Mouse (Mus musculus) E14TG2a.4 (cell line): ENCODE data around the gene Ppa1.
A peak's percentile ranks its signal among the peaks of the same experiment; 100 is the strongest.
"Not testable (repeated sequence)": the region's sequence is repeated elsewhere in the genome, so short reads cannot be mapped to it uniquely, and the experiment has no call there.

Source experiments
- H3K27me3 ChIP-seq: 2 replicates; pipeline ENCODE4 v1.6.1; 2014; ENCODE audit warnings: low read length, control low read depth; ENCODE audit not compliant: insufficient read depth
- H3K36me3 ChIP-seq: 2 replicates; pipeline ENCODE4 v1.6.1; 2014; ENCODE audit warnings: low read length, control low read depth; ENCODE audit not compliant: insufficient read depth
- H3K4me1 ChIP-seq: replicated peaks from 2 replicates; pipeline ENCODE4 v1.6.1; 2014; ENCODE audit warnings: low read depth, low read length, control low read depth
- H3K4me3 ChIP-seq: replicated peaks from 2 replicates; pipeline ENCODE4 v1.5.1; 2014; ENCODE audit warnings: mild to moderate bottlenecking, low read length
- H3K9me3 ChIP-seq: 2 replicates; pipeline ENCODE4 v1.6.1; 2014; ENCODE audit warnings: low read length, control low read depth
- CTCF ChIP-seq: conservative IDR thresholded peaks from 2 replicates; pipeline ENCODE4 v1.5.1; 2014; ENCODE audit warnings: low read length
- NANOG ChIP-seq: IDR thresholded peaks from 2 replicates; pipeline ENCODE4 v1.6.1; 2014; ENCODE audit warnings: borderline replicate concordance, low read length, mixed read lengths
- POU5F1 ChIP-seq: IDR thresholded peaks from 2 replicates; pipeline ENCODE4 v1.6.1; 2014; ENCODE audit warnings: low read length, borderline replicate concordance

Gene Ppa1

DNA sequence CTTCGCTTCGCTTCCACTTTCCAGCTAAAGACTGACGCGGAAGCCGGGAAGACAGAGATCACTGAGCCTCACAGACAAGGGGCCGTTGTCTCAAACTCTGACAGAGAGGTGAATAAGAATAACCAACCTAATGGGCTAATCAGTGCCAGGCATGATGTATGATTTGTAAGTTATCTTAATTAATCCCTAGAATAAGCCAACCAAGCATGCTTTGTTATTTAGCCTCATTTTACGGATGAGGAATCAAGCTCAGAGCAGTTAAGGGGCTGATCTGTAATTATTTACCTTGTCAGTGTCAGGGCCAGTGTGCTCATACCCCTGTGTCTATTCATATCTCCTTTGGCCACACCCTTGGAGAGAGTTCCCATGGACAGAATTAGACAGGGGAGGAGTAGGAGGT lies 34.0 kb upstream of the Ppa1 start:
- no peak for TF ChIP-seq CTCF
- TF ChIP-seq NANOG, result no peak
- no peak for TF ChIP-seq POU5F1
- Histone ChIP-seq H3K4me3 (peak overlapping the region; percentile 39), H3K9me3 (0 out of 2 replicates have a peak, but pooled peaks cover 5% of the 10 kb centered on the region), H3K27me3 (peaks cover 19% of the 10 kb centered on the region), H3K36me3 (no peaks in the 10 kb centered on the region), H3K4me1 (peaks cover 8% of the 10 kb centered on the region)

DNA sequence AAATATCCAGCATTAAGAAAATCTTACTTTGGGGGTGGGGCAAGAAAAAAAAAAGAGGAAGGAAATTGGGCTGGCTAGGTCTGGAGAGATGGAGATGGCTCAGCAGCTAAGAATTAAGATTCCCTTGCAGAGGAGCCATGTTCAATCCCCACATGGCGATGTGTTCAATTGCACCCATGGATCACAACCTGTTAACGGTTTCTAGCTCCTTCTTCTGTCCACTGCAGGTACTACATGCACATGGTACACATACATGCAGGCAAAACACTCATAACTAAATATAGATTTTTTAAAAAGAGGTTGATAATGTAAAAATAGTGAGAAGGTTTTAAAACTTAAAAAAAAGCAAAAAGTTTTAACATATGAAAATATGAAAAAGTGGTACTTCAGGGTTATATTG lies 29.8 kb upstream of the Ppa1 start:
- H3K36me3 ChIP-seq, result no peaks in the 10 kb centered on the region
- H3K27me3 ChIP-seq, result peaks cover 18% of the 10 kb centered on the region
- H3K4me1 ChIP-seq, result peaks cover 7% of the 10 kb centered on the region
- H3K4me3 ChIP-seq, result no peak overlapping the region
- TF ChIP-seq POU5F1 (no peak), CTCF (peak; percentile 66)
- 0 out of 2 replicates have a peak, but pooled peaks cover 5% of the 10 kb centered on the region for H3K9me3 ChIP-seq

DNA sequence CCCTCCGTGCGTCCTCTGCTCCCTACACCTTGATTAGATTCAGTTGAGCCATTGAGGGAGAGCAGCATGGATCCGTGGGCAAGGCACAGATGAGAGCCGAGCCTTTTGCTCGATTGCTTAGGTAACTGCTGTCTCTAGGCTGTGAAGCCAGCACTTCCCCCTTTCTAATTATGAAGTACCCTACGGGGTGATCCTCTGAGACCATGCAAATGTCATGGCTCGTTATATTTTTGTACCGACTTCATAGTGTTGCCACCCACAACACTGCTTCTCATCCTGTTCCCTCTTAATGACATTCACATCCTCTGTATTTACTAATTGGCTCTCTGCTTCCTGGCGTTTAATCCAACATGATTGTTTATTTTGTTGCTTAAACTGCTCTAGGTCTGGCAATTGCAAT lies 26.7 kb upstream of the Ppa1 start:
- TF ChIP-seq POU5F1 (no peak), NANOG (no peak), CTCF (no peak)
- Histone ChIP-seq H3K36me3 (no peaks in the 10 kb centered on the region), H3K4me1 (peaks cover 22% of the 10 kb centered on the region), H3K27me3 (peaks cover 28% of the 10 kb centered on the region), H3K9me3 (0 out of 2 replicates have a peak, but pooled peaks cover 5% of the 10 kb centered on the region), H3K4me3 (no peak overlapping the region)

DNA sequence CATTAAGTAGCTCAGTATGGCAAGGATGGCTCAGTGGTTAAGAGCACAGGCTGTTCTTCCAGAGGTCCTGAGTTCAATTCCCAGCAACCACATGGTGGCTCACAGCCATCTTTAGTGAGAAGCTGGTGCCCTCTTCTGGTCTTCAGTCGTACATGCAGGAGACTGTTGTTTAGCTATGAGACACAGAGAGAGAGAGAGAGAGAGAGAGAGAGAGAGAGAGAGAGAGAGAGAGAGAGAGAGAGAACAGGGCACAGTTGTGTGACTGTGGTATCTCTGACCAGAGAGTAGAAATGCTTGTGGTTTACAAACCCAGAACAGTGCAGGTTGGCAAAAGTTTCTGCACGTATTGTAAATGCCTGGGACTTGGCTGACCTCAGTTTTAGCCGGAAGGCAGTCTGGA lies 24.5 kb upstream of the Ppa1 start:
- peaks cover 33% of the 10 kb centered on the region for H3K4me1 ChIP-seq
- H3K36me3 ChIP-seq, H3K9me3 ChIP-seq, H3K4me3 ChIP-seq: not testable (repeated sequence)
- TF ChIP-seq CTCF, result peak; percentile 17; the same call in 1 of the 2 replicates
- peaks cover 49% of the 10 kb centered on the region for H3K27me3 ChIP-seq

DNA sequence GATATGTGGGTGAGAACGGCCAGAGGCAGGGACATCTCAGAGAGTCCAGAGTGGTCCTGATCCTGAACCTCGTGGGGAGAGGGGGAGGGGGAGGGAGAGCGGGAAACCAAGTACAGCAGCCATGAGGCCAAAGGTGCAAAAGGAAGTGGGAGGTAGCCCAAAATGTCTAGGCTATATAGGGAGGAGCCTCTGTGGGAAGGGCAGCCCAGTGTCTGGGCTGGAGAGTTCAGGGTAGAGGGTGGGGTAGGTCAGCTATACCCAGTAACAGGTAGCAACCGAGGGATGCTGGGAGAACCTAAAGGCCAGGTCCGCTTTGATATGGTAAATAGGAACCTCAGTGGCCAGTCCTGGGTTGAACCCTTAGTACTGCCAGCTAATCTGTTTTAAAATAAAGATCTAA lies 23.6 kb upstream of the Ppa1 start:
- H3K4me3 ChIP-seq, result peak overlapping the region; percentile 74; the same call in 1 of the 2 replicates
- H3K4me1 ChIP-seq, result peaks cover 33% of the 10 kb centered on the region
- no peaks in the 10 kb centered on the region for H3K9me3 ChIP-seq
- peaks cover 55% of the 10 kb centered on the region for H3K27me3 ChIP-seq
- TF ChIP-seq CTCF (no peak), NANOG (no peak), POU5F1 (no peak)
- H3K36me3 ChIP-seq, result no peaks in the 10 kb centered on the region

DNA sequence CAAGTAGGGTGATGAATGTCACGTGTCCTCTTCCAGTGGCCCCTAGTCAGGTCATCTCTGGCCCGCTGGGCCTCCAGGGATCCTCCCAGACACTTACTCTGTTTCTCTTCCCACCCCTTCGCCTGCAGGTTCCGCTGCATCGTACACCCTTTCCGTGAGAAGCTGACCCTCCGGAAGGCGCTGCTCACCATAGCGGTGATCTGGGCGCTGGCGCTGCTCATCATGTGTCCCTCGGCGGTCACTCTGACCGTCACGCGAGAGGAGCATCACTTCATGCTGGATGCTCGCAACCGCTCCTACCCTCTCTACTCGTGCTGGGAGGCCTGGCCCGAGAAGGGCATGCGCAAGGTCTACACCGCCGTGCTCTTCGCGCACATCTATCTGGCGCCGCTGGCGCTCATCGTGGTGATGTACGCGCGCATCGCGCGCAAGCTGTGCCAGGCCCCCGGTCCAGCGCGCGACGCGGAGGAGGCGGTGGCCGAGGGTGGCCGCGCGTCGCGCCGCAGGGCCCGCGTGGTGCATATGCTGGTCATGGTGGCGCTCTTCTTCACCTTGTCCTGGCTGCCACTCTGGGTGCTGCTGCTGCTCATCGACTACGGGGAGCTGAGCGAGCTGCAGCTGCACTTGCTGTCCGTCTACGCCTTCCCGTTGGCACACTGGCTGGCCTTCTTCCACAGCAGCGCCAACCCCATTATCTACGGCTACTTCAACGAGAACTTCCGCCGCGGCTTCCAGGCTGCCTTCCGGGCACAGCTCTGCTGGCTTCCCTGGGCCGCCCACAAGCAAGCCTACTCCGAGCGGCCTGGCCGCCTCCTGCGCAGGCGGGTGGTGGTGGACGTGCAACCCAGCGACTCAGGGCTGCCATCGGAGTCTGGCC lies 22.7 kb upstream of the Ppa1 start:
- Histone ChIP-seq H3K36me3 (no peaks in the 10 kb centered on the region), H3K4me1 (peaks cover 33% of the 10 kb centered on the region), H3K9me3 (no peaks in the 10 kb centered on the region), H3K27me3 (peaks cover 61% of the 10 kb centered on the region), H3K4me3 (peak overlapping the region; percentile 74)
- no peak for TF ChIP-seq POU5F1
- no peak for TF ChIP-seq NANOG
- TF ChIP-seq CTCF, result no peak

DNA sequence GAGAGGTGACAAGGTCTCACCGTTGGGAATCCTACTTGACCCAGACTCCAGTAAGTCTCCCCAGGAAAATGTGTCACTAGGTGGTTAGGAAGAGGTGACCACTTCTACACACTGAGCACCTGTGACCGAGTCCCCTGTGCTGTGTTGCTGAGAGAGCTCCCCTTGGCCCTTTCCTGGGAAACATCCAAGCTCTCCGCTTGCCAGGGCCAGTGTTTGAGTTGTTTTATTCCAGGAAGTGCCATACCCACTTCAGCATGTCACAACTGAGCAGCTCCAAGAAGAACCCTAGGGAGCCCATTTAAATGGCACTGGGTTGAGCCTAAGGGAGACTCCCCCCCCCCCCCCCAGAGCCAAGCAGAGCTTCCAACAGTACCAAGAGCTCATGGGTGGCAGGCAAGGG lies 21.8 kb upstream of the Ppa1 start:
- no peak for TF ChIP-seq POU5F1
- TF ChIP-seq CTCF, result no peak
- no peak for TF ChIP-seq NANOG
- Histone ChIP-seq H3K9me3 (no peaks in the 10 kb centered on the region), H3K4me1 (peaks cover 33% of the 10 kb centered on the region), H3K4me3 (no peak overlapping the region), H3K36me3 (no peaks in the 10 kb centered on the region), H3K27me3 (peaks cover 65% of the 10 kb centered on the region)

DNA sequence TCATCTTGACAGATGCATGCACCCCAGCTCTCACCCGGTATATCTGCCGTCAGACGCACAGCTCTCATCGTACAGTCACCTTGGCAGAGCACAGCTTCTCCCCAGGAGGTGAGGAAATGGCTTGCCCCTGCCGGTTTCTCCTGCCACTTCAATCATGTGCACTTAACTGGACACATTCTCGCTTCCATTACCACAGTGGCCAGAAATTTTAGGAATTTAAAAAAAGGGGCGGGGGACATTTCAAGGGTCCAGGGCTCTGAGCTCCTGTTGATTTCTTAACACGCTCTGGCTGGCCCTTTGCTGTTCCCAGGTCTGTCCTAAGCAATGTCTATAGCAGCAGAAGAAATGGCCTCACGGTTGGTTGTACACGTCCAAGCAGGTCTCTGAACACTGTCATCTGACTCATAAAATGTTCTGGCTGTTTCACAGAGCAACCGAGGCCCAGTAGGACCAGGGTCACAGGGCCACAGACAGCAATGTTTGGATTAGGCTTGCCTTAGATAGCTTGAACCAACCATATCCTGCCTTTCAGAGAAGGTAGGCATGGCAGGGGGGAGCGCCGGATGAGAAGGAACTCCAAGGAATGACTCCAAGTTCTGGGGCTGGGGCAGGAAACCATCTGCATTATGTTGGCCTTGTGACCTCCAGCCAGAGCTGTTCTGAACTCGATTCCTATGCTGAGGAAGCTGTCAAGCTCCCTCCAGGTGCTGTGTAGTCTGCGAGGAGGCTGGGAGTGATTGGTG lies 21.0 kb upstream of the Ppa1 start:
- peaks cover 68% of the 10 kb centered on the region for H3K27me3 ChIP-seq
- TF ChIP-seq POU5F1, result no peak

DNA sequence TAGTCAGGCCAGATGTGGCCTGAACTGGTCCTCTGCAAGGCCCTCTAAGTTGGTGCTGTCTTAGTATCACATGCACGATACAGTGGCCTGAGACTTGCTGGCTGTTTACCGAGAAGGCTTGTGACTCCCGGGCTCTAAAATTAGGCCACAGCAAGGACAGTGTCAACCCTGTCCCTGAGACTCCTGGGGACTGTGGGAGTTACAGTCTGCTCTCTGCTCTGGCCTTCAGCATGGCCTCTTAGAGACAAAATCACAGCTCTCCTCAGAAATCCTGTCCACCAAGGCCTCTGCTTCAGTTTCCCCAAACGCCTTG lies 20.5 kb upstream of the Ppa1 start:
- H3K9me3 ChIP-seq, result no peaks in the 10 kb centered on the region
- TF ChIP-seq POU5F1, result no peak
- TF ChIP-seq CTCF, result no peak
- TF ChIP-seq NANOG, result no peak
- H3K36me3 ChIP-seq, result no peaks in the 10 kb centered on the region
- peaks cover 33% of the 10 kb centered on the region for H3K4me1 ChIP-seq
- H3K27me3 ChIP-seq, result peaks cover 74% of the 10 kb centered on the region
- H3K4me3 ChIP-seq, result no peak overlapping the region

More for the DNA sequence above, 21.0 kb upstream of the Ppa1 start:
- Histone ChIP-seq H3K36me3 (no peaks in the 10 kb centered on the region), H3K4me1 (peaks cover 33% of the 10 kb centered on the region), H3K4me3 (no peak overlapping the region), H3K9me3 (no peaks in the 10 kb centered on the region)
